Mouse (Mus musculus): Measurements from ENCODE around the gene Eif4e1b. TPM values are rescaled to one million over a fixed set of nuclear protein-coding genes. Genes with fewer than 3 reads are reported as not detected.

The Eif4e1b gene
- total RNA-seq, 2 experiments from 2014 or later: not detected

DNA sequence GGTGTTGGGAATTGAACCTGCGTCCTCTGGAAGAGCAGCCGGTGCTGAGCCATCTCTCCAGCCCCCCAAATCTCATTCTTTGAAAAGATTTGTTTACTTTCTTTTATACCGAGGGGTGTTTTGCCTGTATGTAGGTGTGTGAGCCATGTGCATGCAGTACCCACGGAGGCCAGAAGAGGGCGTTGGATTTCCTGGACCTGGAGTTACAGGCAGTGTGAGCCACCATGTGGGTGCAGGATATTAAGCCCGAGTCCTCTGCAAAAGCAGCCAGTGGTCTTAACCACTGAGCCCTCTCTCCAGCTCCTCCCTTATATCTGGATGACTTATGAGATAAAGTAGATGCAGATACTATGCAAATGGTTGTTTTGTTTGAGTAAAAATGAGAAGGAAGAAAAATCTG lies 19.2 kb downstream of the Eif4e1b start:
- no peak for DNase-seq

DNA sequence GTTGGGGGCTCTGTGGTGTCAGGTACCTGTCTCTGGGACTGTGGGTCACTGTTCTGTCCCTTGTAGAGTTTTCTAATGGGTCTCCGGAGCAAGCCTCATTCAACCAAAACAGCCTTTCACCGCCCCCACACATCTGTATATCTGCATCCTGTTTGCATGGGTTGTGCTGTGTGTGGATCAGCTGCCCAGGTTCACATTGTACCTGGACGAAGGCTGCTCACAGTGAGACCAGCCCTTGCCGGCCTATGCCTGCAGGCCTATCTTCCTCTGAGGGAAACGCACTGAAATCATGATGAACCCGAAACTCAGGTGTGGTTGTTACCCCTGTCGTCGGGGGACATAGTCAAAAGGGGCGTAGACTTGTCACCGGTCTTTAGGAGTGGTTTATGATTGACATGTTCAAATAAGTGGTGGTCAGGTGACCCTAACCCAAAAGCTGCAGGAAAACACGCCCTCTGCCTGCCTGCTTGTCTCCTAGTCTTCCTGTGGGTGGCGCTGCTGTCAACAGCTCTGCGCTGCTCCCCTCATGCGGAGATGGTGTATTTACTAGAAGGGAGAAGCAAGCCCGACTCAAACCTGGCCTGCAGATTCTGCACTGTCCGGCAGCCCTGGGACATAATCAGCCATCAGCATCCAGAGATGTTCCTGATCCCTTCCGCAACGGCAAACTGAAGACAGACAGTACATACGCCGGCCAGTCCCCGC lies 21.5 kb downstream of the Eif4e1b start:
- DNase-seq: no peak

DNA sequence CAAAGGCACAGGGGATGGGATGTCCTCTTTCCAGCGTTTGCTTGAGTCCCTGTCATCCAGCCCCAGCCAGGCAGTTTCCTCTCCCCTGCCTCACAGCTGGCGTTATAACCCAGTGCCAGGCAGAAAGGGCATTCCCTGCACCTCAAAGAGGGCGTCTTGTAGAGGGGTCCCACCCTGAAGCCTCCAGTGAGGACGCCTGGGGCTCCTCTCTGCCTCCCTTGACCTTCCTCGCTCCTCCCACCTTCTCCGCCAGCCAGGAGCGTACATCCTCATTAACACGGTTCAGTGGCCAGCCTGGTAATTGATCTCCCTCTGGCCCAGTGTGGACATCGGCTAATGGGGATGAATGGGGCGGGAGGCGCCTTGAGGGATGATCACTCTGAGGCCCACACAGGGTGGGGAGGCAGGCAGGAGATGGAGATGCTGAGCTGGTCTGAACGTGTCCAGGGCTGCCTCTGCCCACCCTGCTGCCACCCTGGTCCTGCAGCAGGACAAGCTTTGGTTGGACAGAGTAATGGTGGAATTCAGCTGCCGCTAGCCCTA lies 22.7 kb downstream of the Eif4e1b start:
- no peak for DNase-seq

DNA sequence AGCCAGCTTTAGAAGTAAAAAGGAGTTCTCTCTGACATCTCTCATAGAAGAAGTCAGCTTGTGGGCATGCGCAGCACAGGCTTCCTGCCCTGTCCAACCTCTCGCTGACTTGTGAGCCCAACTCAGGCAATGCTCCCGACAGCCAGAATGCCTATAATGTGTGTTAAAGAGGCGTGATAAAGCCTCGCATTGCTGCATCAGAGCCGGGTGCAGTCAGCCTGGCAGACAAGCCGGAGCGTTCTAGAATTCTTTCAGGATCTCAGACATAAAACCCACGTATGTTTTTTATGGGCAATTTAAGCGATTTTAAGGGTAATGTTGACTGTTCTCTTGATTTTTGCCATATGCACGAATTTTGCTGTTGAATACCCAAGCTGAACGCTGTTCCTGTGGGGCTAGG lies 24.3 kb downstream of the Eif4e1b start:
- DNase-seq: no peak

DNA sequence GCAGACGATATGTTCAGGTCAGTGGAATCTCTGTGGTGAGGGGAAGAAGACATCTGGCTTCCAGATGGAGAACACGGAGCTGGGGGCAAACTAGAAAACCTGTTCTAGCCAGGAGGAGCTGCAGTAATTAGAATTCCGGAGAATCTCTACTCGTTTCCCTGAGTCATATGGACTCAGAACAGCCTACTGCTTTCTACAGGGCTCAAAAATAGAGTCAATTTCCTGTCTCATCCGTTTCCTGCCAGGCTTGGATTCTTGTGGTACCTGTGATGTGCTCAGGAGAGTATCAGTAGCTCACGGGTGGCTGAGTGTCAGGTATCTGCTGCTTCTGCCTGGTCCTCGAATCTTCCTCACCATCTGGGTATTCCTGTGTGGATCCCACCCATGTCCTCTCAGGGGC lies 27.7 kb downstream of the Eif4e1b start:
- no peak for DNase-seq

DNA sequence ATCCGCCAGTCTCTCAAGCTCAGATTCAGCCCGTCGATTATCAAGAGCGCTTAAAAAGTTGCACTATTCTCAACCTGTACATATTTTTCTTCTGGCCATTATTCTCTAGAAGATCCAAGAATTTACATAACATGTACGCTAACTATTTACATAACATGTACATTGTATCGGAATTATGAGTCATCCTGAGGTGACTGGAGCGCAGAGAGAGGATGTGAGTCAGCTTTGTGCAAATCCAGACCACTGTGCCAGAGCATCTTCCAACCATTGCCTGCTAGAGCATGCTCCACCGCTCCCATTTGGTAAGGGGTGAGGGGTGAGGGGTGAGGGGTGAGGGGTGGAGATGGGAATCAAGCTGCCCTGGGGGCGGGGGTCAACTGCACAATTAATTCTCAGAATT lies 29.6 kb downstream of the Eif4e1b start:
- no peak for DNase-seq

DNA sequence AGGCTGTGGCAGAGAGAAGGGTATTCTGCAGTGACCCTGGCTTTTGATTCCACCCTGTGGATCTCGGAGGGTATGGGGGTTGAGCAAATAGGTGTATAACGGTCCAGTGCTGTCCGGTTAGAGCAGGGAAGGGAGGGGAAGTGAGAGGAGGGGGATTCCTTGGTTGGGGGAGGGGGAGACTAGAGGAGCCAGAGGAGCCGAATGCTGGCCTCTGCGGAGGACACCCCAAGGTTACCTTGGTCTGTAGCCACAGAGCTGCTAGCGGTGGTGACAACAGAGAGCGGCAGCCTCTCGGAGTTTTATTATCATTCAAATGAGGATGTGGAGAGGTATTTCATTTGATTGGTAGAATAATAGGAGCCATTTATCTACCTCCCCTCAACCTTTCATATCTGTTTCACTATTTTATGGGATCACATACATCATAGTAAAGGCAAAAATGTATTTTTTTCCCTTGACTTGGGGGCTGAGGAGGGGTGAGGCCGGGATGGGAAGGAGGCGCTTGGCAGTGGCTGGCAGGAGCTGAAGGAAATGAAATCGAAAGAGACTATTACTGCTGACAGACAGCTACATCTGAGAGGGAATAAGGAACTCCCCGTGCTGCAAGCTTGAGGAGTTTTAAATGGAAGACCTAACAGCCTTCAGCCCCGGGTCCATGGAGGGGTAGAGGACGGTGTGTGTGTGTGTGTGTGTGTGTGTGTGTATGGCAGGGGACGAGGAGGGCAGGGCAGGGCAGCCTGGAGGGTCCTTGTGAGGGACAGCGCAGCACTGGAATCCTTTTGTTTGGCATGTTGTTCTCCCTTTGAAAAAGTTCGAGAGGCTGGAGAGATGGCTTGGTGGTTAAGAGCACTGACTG lies 34.8 kb downstream of the Eif4e1b start:
- no peak for DNase-seq

DNA sequence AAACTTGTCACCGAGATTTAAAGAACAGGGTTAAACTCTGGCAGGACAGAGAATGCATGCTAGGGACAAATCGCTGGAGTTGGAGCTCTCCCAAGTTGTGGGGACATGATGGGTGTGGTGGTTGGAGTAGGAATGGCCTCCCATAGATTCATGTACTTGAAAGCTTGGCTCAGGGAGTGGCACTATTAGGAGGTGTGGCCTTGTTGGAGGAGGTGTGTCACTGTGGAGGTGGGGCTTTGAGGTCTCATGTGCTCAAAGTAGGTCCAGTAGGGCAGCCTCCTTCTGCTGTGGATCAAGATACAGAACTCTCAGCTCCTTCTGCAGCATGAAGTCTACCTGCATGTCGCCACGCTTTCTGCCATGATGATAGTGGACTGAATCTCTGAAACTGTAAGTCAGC lies 37.3 kb downstream of the Eif4e1b start:
- no peak for DNase-seq

DNA sequence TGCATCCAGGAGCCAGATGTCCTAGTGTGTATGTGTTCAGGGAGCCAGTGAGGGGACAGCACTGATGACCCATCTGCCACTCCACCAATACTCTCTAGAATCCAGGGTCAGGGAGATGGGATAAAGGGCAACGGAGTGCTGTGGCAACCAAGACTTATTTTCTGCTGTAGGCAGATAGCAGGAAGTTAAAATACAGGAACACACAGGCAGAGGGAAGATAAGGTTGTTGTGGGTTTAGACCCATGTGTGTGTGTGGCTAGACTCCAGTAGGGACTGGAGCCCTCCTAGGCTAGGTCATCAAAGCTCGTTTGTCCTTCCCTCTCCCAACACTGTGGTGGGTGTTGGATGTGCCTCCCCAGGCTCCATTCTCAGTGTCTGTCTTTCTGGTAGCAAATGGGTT lies 38.1 kb downstream of the Eif4e1b start:
- DNase-seq: no peak

DNA sequence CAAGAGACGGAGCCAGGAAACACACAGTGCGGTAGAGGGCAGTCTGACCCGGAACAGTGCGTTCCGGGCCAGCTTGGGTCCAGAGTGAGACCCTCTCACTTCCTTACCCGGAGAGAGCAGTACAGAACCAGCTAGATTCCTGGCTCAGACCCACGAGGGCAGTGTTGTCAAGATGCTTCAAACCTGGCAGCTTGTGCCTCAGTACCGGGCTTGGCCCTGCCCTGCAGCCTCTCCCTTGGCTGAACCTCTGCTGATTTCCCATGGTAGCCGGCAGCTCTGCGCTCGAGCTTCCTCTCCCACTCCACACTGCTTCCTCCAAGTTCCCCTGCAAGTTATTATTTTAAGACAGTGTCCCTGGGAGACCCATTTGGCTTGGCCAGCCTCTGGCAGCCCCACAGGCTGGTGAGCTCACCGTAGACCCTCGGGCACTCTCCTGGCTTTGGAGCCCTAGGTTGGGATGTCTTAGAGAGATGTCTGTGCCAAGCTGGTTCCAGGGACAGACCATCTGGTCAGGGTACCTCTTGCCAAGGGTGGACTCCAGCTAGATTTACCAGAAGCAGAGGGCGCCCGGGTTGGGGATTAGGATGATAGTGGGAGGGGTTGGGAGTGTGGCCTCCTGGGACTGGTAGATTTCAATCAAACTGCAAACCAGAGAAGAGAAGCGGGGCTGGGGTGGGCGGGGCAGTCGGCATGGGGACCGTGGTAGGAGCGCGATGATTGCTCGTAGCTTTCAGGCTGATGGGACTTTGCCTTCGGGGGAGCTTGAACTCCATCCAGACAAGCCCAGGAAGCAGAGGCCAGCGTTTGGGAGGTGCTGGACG lies 40.5 kb downstream of the Eif4e1b start:
- DNase-seq: no peak

DNA sequence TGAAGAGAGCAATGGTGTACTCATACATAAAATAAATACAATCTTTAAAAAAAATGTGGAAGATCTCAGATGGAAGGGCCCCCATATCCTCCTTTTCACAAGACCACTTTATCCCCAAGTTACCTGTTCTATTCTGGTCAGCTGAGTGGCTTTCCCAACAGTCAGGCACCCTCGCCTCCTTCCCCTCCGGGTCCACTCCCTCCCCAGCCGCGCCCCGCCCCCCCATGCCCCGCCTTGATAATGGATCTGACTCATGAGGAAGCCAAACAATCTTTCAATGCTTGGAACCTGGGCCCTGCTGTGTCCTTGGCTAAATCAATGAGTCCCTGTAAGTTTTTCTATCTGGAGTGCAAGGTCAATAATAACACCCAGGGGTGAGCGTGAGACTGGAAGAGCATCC lies 44.2 kb downstream of the Eif4e1b start:
- no peak for DNase-seq

DNA sequence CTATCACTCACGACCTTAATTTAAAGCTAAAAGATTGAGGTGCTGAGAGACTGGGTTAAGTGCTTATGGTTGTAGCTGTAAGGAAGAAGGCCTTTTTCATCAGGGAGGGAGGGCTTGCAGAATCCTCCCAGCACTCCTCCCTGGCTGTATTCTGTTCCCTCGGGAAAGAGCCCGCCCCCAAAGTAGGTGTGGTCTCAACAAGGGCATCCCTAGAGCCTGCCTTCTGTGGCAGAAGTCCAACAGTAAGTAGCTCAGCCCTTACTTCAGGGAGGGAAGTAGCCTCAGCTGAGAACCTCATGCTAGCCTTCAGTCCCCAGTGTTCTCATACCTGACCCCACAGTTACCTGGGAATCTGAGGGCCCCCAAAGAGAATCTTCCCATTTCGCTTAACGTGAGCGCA lies 44.7 kb downstream of the Eif4e1b start:
- DNase-seq: no peak

DNA sequence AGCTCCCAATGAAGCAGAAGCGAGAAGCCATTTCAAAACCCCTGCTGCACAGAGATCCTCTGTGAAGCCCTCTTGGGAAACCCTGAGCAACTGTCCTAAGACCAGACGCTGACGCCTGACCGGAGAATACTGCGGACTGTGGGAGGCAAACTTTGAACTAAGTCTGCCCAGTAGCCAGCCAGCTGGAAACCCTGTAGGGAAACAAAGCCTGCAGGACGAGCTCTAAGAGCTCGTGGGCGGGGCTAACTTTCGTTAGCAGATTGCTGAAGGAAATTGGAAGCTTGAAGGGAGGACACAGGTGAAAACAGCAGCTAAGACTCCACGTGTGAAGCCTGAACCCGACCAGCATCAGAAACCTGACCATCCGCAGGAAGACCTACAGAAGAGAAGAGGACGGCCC lies 45.7 kb downstream of the Eif4e1b start:
- DNase-seq: no peak

DNA sequence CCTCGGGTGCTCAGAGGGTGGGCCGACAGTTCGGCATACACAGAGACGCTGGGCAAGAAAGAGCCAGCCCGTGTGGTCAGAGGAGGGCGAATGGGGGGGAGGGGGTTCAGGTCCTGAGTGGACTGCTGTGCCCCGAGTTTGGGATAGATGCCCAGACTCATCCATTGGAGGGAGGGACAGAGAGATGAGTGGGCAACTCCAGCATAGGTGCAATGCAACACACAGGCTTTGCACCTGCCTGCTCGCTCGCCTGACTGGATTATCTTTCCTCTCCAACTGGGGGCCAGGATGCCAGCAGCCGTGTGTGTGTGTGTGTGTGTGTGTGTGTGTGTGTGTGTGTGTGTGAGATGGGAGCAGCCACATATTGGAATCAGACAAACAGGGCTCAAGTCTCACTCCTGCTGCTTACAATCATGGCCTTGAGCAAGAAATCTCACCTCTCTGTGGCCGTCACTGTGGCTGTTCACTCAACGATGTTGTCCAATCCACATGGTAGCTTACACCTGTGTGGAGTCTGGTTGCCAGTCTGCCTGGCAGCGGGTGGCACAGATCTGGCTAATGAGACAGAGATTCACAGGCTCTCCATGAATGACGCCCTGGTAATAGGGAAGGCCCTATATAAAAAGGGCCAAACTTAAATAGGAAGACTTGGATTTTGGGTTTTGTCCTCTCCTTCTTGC lies 52.7 kb downstream of the Eif4e1b start:
- no peak for DNase-seq

DNA sequence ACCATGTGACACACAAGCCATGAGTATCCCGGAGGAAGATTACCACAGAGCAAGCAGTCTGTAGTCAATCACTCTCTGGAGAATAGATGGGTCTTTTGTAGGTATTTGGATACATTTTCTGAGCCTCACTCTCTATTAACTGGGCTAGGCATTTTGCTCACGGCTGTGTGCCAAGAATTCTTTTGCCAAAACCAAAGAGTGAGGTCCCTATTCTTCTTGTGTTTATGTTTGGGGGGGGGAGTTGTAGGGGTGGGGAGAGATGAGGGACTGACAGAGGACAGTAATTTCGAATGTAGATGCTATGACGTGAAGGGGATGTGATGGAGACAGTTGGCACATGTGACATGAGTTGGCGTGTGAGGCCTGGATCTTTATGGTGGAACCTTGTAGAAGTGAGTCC lies 53.3 kb downstream of the Eif4e1b start:
- no peak for DNase-seq

DNA sequence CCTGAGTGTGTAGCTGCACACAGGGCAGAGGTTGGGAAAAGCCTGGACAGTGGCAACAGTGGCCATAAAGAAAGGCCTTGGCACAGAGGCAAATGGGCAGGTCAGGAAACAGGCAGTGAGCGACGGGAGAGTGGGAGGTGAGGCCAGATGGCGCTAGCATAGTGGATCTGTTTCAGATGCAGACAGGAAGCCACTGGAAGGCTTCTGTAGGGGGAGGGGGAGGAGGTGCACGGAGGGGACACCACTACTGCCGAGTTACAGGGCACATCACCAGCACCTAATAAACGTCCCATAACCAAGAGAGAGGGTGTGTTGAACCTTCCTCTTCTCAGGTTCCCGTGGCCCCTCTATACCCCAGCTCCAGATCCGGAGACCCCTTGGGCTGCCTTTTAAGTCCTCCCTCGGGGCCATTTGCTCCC lies 53.7 kb downstream of the Eif4e1b start:
- peak; percentile 62 to 68 for DNase-seq

Other genes with a start within 250 kb of the Eif4e1b start
- gene 4833439L19Rik, start 218.6 kb upstream of the Eif4e1b start, total RNA-seq (2021): 100 to 1,000 TPM; 155 to 156 TPM
- gene Arl10, start 209.0 kb upstream of the Eif4e1b start, total RNA-seq (2021): 10 to 100 TPM; 35.2 to 36.2 TPM
- 10 to 100 TPM; 25.6 to 28.0 TPM for gene Nop16, start 193.9 kb upstream of the Eif4e1b start, total RNA-seq (2021)
- 100 to 1,000 TPM; 169 to 175 TPM for gene Higd2a, start 193.8 kb upstream of the Eif4e1b start, total RNA-seq (2021)
- 100 to 1,000 TPM; 261 to 274 TPM for gene Cltb, start 172.7 kb upstream of the Eif4e1b start, total RNA-seq (2021)
- 10 to 100 TPM; 61.3 to 61.6 TPM for gene Faf2, start 162.2 kb upstream of the Eif4e1b start, total RNA-seq (2021)
- 100 to 1,000 TPM; 157 to 161 TPM for gene Rnf44, start 90.1 kb upstream of the Eif4e1b start, total RNA-seq (2021)
- gene Cdhr2, start 82.5 kb upstream of the Eif4e1b start, total RNA-seq (2021): under 1 TPM in 1 of 2 experiments, not detected in 1; 0.22 TPM
- gene Gprin1, start 34.1 kb upstream of the Eif4e1b start, total RNA-seq (2021): 100 to 1,000 TPM; 135 to 142 TPM
- gene Sncb, start 17.4 kb upstream of the Eif4e1b start, total RNA-seq (2021): 100 to 1,000 TPM; 602 to 611 TPM
- gene Tspan17, start 5.4 kb downstream of the Eif4e1b start, total RNA-seq (2021): 100 to 1,000 TPM in 1 of 2 experiments, 10 to 100 TPM in 1; 83.4 to 109 TPM
- 100 to 1,000 TPM; 136 to 142 TPM for gene Unc5a, start 165.4 kb downstream of the Eif4e1b start, total RNA-seq (2021)
- gene Hk3, start 237.4 kb downstream of the Eif4e1b start, total RNA-seq (2021): 1 to 10 TPM; 1.3 to 2.1 TPM

Data from layer of hippocampus, postnatal 36 days (tissue).